In the genomic region with DNA sequence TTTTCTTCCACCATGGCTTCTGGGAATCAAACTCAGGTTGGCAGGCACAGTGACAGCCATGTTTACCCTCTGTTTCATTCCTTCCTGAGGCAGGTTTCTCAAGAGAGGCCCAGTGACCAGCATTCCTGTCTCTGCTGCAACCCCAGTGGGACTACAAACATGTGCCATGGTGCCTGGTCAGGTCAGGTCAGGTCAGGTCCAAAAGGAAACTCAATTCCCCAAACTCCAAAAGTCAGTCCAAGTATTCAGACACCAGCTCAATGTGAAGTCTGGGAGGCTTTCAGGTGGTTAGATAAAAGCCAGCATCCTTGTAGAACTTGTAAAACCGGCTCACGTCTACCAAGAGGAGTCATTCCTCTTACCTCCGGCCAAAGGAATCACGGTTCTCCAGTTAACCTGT, we compare ENCODE assay signal across 32 mouse cellular contexts.
DNase-seq lines count a peak whose midpoint lies in the region; ATAC-seq and TF ChIP-seq lines count a peak whose summit lies in the region.
"Had no signal": no experiment of that assay in that cellular context is flagged by ENCODE, and none has a peak within 500 bp of the region (broad histone marks: within the 10 kb centered on the region; RNA-seq: fewer than 3 reads in every experiment).

No protein-coding gene starts in this region.

- H3K27me3 ChIP-seq in limb, embryonic 14.5 days (ENCODE audit: control insufficient read depth, insufficient read depth, low read length) = no peaks in the 10 kb centered on the region
- no peaks in the 10 kb centered on the region for H3K27me3 ChIP-seq in limb, embryonic 10.5 days (ENCODE audit: low read depth, poor library complexity, severe bottlenecking)
- H3K27me3 ChIP-seq: embryonic facial prominence, embryonic 13.5 days; forebrain, embryonic 12.5 days; heart, embryonic 15.5 days; hindbrain, embryonic 12.5 days; liver, embryonic 13.5 days; lung, embryonic 15.5 days; neural tube, embryonic 12.5 days had no signal

- no peaks in the 10 kb centered on the region for H3K9me3 ChIP-seq in limb, embryonic 14.5 days (ENCODE audit: control insufficient read depth, low read length)
- H3K9me3 ChIP-seq in limb, embryonic 10.5 days (replicated peaks) = no peaks in the 10 kb centered on the region
- H3K9me3 ChIP-seq: embryonic facial prominence, embryonic 13.5 days; forebrain, embryonic 12.5 days; G1E; heart, embryonic 10.5 days; heart, embryonic 15.5 days; hindbrain, embryonic 12.5 days; liver, embryonic 13.5 days; lung, embryonic 15.5 days; midbrain, embryonic 10.5 days; neural tube, embryonic 12.5 days had no signal

- ATAC-seq in limb, embryonic 14.5 days (ENCODE audit: low FRiP score, low read depth) = no peak
- ATAC-seq: forebrain, postnatal 0 days; hindbrain, postnatal 0 days; intestine, embryonic 16.5 days had no signal

- 49% methylated on average over 4 of the region's 4 CpGs for WGBS in limb, embryonic 14.5 days
- 77% methylated on average over 4 of the region's 4 CpGs for WGBS in limb, embryonic 10.5 days

- peaks cover 9% of the 10 kb centered on the region for H3K4me1 ChIP-seq in limb, embryonic 14.5 days (ENCODE audit: control insufficient read depth, insufficient read depth, low read length)
- peaks cover 21% of the 10 kb centered on the region for H3K4me1 ChIP-seq in limb, embryonic 10.5 days
- H3K4me1 ChIP-seq: embryonic facial prominence, embryonic 13.5 days; forebrain, embryonic 12.5 days; heart, embryonic 10.5 days; heart, embryonic 15.5 days; hindbrain, embryonic 12.5 days; liver, embryonic 13.5 days; midbrain, embryonic 10.5 days; neural tube, embryonic 12.5 days had no signal

- DNase-seq in adrenal gland, postnatal 14 days = peak; percentile 55
- no peak for DNase-seq in adrenal gland, postnatal 4 days (ENCODE audit: low spot score in 2 of 2)
- peak; percentile 48 for DNase-seq in limb, embryonic 14.5 days (ENCODE audit: low spot score)
- DNase-seq in limb, embryonic 10.5 days (ENCODE audit: low spot score) = no peak
- DNase-seq in urinary bladder, postnatal 14 days (ENCODE audit: low spot score) = peak; percentile 34
- no peak for DNase-seq in urinary bladder, postnatal 10 days (ENCODE audit: low spot score)
- DNase-seq in frontal cortex, postnatal 14 days (ENCODE audit: low spot score in 2 of 2) = no peak
- DNase-seq: adrenal gland, postnatal 25 days; cerebellum, adult 2 months; cerebellum, postnatal 14 days; forebrain, postnatal 0 days; gastrocnemius, postnatal 14 days; heart, postnatal 36 days; kidney, adult 9 months; kidney, postnatal 10 days; layer of hippocampus, postnatal 36 days; liver, embryonic 13.5 days; right cerebral cortex, adult 18-20 months; right cerebral cortex, postnatal 4 days had no signal

- H3K4me2 ChIP-seq in limb, embryonic 14.5 days (replicated peaks; ENCODE audit: low read depth, low read length, severe bottlenecking) = no peak overlapping the region
- H3K4me2 ChIP-seq: embryonic facial prominence, embryonic 13.5 days; forebrain, embryonic 12.5 days; heart, embryonic 15.5 days; hindbrain, embryonic 12.5 days; liver, embryonic 13.5 days; lung, embryonic 15.5 days; neural tube, embryonic 12.5 days had no signal

- no peak overlapping the region for H3K9ac ChIP-seq in limb, embryonic 14.5 days (ENCODE audit: low read depth, low read length, severe bottlenecking)
- H3K9ac ChIP-seq: embryonic facial prominence, embryonic 13.5 days; forebrain, embryonic 12.5 days; forebrain, postnatal 0 days; heart, embryonic 15.5 days; hindbrain, embryonic 12.5 days; liver, embryonic 13.5 days; lung, embryonic 15.5 days; neural tube, embryonic 12.5 days had no signal

- H3K27ac ChIP-seq in limb, embryonic 14.5 days (replicated peaks; ENCODE audit: low read depth, low read length) = no peak overlapping the region
- no peak overlapping the region for H3K27ac ChIP-seq in limb, embryonic 10.5 days
- H3K27ac ChIP-seq: embryonic facial prominence, embryonic 13.5 days; forebrain, embryonic 12.5 days; heart, embryonic 10.5 days; heart, embryonic 15.5 days; hindbrain, embryonic 12.5 days; hindbrain, postnatal 0 days; liver, embryonic 13.5 days; lung, embryonic 15.5 days; midbrain, embryonic 10.5 days; neural tube, embryonic 12.5 days had no signal

- no peak overlapping the region for H3K4me3 ChIP-seq in limb, embryonic 14.5 days (replicated peaks; ENCODE audit: low read length)
- no peak overlapping the region for H3K4me3 ChIP-seq in limb, embryonic 10.5 days
- H3K4me3 ChIP-seq: embryonic facial prominence, embryonic 13.5 days; erythroblast, embryonic 14.5 days; forebrain, embryonic 12.5 days; heart, embryonic 10.5 days; heart, embryonic 15.5 days; hindbrain, embryonic 12.5 days; liver, embryonic 13.5 days; lung, embryonic 15.5 days; midbrain, embryonic 10.5 days; myocyte; neural tube, embryonic 12.5 days had no signal

- no peaks in the 10 kb centered on the region for H3K36me3 ChIP-seq in limb, embryonic 14.5 days (ENCODE audit: control insufficient read depth, insufficient read depth, low read length)
- H3K36me3 ChIP-seq in limb, embryonic 10.5 days = no peaks in the 10 kb centered on the region
- H3K36me3 ChIP-seq: embryonic facial prominence, embryonic 13.5 days; forebrain, embryonic 12.5 days; G1E; heart, embryonic 10.5 days; heart, embryonic 15.5 days; hindbrain, embryonic 12.5 days; liver, embryonic 13.5 days; lung, embryonic 15.5 days; midbrain, embryonic 10.5 days; neural tube, embryonic 12.5 days had no signal

- no peak for TF ChIP-seq POLR2A in limb, embryonic 14.5 days (IDR thresholded peaks at IDR 0.05; ENCODE audit: borderline replicate concordance, extremely low read depth, insufficient read depth, insufficient read length)

Comparison
In these comparisons a context has a peak if more than half of its experiments do, and no peak if none do; other contexts are left out.
1. DNase-seq: peak in adrenal gland, postnatal 14 days (single experiment), limb, embryonic 14.5 days (single experiment) and urinary bladder, postnatal 14 days (single experiment); none in adrenal gland, postnatal 4 days (0 of 2), limb, embryonic 10.5 days (single experiment), urinary bladder, postnatal 10 days (single experiment) and frontal cortex, postnatal 14 days (0 of 2).